Mouse (Mus musculus): Measurements from ENCODE around the gene Gm44503.

Gm44503 gene

GRCm38 (mm10) chr9:72974734-72975133, 16.1 kb downstream of the Gm44503 start:
- DNase-seq, result no peak

DNA sequence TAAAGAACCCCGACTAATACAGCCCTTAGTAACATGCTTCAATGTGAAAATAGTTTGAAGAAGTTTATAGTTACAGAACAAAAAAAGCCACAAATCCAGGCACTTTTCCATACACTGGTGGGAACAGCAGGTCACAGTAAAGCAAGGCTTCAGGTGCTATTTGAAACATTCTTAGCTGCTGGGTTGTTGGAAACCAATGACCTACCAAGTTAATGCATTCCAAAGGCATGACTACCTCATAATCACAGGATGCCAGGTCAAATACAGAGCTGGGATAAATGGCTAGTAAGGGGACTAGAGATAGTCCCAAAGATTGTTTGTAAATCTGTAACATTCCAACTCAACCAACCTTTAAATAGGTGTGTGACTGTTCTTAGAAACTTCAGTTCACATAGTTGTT, 16.6 kb downstream of the Gm44503 start:
- no peak for DNase-seq

DNA sequence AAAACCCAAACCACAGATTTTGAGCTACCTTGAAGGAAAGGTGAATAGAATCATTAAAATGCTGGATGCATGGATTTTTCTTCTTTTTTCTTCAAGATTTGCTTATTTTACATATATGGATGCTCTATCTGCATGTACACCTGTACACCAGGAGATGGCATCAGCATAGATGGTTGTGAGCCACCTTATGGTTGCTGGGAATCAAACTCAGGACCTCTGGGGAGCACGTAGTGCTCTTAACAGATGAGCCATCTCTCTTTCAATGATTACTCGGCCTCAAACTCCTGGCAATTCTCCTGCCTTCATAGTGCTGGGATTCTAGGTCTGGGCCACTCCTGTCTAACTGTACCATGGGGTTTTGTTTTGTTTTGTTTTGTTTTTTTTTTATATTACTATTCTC, 24.4 kb downstream of the Gm44503 start:
- DNase-seq, result no peak

- peak; percentile 96 for DNase-seq
Observed at GRCm38 (mm10) chr9:72985250-72986220, 26.9 kb downstream of the Gm44503 start, which contains the start of the genes Ccpg1os and Ccpg1. Ccpg1os (minus strand) TSS chr9:72985382. Ccpg1 (plus strand) TSS chr9:72985429.

GRCm38 (mm10) chr9:72987703-72988102, 29.1 kb downstream of the Gm44503 start:
- no peak for DNase-seq

- no peak for DNase-seq
Observed at GRCm38 (mm10) chr9:72988706-72989105, 30.1 kb downstream of the Gm44503 start.

GRCm38 (mm10) chr9:72991420-72991819, 32.8 kb downstream of the Gm44503 start:
- DNase-seq, result no peak

DNA sequence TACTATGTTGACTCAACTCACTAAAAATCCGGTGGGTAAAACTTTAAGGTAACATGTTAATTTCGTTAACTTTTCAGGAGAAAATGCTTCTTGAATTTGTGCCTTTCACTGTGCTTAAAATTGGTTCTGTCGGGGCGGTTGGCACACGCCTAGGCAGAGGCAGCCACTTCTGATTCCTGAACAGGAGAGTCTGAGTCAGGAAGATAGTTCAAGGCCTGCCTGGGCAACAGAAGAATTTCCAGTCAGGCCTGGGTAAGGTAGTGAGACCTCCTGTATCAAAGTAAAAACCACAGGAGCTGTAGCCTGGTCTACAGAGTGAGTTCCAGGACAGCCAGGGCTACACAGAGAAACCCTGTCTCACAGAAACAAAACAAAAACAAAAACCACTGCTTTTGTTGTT, 33.9 kb downstream of the Gm44503 start:
- DNase-seq, result no peak

DNA sequence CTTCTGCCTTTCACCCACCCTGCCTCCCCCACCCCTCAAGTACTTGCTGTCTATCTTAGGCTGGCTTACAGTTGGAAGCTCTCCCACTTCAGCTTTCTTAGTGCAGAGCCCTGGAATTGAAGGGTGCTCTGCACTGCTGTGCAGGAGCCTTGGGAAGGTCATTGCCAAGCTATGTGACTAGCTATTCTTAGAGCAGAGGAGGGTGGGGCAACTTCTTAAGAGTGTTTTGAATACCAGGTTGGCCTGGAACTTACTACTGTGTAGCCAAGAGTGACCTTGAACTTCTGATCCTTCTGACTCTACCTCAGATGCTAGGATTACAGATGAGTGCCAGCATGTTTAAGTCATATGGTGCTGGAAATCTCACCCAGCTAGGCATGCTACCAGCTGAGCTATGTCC, 37.5 kb downstream of the Gm44503 start:
- no peak for DNase-seq

- DNase-seq, result no peak
Observed at GRCm38 (mm10) chr9:72996806-72997205, 38.2 kb downstream of the Gm44503 start.

DNA sequence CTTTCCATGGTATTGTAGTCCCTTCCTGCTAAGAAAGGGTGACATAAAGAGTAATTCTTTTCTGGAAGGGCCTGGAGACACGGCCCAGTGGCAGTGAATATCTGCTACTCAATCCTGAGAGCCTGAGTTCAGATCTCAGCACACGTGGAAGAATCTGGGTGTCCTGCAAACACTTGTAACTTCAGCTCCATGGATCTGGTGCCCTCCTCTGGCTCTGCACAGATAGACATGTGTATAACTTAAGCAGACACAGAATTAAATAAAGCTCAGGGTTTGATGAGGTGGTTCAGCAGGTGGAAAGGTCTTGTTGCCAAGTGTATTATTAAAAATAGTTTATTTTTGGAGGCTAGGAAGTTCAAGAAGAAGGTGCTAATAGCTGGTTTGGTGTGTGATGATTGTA, 41.8 kb downstream of the Gm44503 start:
- DNase-seq, result no peak

GRCm38 (mm10) chr9:73001314-73002011, 42.8 kb downstream of the Gm44503 start:
- no peak for DNase-seq

GRCm38 (mm10) chr9:73002177-73002576, 43.5 kb downstream of the Gm44503 start:
- no peak for DNase-seq

DNA sequence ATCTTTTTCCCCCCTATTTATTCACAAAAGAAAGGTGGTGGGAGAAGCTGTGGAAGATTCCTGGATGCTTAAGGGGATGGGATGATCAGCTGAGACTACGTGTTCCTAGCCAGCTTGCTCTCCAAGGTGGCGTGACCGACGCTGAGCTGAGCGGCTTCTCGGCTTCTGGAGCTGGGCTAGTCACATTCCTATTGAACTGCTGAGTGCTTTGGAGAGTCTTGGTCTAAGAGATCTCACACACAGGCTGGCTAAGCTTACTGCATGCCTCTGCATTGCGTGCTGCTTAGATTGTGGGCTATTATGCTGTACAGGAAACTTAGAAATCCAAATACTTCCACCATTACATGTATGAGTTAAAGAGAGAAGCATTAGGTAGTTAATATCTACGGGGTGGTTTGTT, 45.4 kb downstream of the Gm44503 start:
- no peak for DNase-seq

DNA sequence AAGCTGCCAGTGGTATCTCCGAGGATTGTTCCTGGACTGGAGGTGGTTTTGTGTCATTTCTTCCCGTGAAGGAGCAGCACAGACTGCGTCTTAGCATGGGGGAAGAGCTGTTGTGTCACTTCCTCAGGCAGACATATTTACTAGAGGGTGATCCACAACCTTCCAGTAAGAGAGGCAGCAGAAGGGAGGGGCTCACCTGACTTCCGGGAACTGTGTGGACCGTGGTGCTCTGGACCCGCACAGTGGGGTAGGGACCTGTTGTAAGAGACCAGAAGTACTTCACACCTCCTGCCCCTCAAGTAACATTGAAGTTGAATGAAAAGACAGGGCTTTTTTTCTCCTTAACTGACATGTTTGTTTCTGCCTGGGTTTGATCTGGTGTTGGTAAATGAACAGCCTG, 46.5 kb downstream of the Gm44503 start:
- no peak for DNase-seq

DNA sequence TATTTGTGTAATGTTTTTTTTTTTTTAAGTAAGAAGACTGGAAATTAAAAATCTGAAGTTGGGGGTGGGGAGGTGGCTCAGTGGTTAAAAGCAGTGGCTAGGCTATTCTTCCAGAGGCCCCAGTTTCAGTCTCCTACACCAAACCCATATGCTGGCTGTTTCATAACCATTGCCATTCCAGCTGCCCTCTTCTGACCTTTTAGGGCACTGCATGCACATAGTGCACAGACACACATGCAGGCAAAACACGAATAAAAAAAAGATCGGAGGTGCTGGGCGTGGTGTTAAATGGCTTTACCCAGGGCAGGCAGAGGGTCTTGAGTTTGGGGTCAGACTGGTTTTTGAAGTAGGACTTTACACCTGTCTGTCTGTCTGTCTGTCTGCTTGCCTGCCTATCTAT, 47.5 kb downstream of the Gm44503 start:
- DNase-seq, result no peak

DNA sequence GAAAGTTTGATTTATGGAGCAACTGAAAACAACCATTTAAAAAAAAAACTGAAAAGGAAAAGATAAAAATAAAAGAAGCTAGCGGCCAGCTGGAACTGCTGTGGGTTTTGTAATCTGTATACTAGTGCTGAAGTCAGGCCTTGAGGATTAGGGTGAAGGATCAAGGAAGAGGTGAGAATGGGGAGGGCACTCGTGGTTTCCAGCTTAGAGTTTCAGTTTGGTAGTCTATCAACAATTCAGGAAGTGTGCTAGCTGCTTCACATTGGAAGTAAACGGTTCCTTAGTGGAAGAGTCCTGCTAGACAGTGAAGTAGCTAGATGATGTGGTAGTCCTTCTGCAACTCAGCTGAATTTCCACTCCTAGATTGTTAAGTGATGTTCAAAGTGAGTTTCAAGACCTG, 49.7 kb downstream of the Gm44503 start:
- no peak for DNase-seq

- no peak for DNase-seq
Observed at GRCm38 (mm10) chr9:73012629-73013028, 54.0 kb downstream of the Gm44503 start.

DNA sequence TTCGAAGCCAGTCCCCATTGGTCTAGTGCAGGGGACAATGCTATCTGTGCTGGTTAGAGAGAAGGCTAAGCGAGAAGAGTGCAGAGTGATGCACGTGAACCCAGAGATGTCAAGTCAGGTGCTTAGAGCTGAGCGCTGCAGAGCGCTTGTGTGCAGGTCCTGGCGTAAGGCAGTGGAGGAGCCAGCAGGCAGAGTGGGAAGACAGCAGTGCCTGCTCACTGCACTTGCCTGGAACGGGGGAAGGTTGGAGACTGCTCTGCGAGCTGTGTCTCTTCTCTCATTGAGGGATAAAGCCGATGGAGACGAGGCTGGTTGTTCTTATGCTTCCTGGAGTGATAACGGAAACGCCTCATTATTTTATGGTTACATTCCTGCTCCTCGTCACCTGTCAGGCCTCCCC, 56.1 kb downstream of the Gm44503 start:
- no peak for DNase-seq

DNA sequence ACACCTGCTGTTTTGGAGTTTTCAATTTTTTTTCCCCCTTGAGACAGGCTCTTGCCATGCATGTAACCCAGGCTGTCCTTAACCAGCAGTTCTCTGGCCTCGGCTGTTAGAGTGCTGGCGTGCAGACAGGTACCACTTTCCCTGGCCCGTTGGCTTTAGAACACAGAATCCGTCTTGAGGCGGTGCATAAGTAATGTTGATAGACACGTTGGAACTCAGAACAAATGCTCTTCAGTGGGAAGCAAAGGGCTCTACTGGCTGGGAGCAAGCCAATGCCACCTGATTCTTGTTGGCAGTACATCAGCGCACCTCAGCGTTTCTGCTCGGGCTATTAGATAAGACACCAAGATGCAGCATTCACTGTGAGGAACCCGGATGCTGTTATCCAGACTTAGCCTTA, 61.2 kb downstream of the Gm44503 start:
- DNase-seq, result peak; percentile 49

DNA sequence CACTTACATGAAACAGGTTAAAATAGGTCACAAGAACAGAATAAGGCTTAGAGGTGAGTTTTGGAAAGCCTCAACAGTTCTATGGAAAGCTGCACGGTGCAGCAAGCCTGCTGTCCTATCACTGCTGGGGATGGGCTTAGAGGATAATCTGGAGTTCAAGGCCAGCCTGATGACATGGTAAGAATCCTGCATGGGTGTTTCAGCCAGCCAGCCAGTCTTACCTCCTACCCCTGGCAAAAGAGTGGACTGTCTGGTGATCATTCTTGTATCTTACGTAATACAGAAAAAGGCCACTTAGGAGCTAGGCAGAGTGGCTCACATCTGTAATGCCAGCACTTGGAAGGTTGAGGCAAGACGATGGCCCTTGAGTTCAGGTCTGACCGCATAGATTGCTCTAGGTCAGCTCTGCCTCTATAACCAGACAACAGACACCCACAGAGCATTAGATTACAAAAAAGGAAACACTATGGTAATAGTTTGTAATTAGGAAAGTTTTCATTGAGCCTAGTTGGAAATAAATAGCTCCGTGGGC, 62.0 kb downstream of the Gm44503 start:
- no peak for DNase-seq

DNA sequence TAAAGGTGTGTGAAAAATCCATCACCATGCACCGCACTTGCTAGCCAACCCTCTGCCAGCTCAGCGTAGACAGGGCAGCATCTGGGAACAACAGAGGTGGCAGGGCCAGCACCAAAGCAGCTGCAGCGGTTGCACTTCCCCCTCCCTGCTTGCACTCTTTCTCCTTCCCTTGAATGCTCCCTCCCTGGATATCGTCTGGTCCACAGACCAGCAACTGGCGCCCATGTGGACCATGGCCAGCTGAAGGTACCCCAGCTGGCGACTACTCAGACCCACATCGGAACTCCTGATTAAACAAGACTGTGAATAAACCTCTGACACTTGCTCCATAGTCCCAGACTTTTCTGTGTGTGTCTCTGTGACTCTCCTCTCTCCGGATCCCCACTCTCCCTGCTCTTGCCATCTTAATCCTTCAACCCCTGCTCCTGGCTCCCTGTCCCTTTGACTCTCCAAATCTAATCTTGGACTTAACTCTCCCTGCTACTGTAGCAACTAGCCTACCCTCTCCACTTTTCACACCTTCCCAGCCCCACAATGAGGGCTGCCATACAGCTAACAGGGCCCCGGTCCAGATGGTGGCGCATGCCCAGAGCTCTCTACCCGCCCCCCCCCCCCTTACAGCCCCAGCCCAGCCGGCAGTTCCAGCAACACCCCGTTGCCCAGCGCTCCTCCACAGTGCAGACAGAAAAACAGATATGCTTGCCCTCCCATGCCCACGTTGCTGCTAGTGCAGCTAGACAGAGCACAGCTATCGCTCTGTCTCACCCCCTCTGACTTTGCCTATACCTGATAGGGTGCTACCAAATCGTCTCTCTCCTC, 67.4 kb downstream of the Gm44503 start:
- DNase-seq, result no peak

DNA sequence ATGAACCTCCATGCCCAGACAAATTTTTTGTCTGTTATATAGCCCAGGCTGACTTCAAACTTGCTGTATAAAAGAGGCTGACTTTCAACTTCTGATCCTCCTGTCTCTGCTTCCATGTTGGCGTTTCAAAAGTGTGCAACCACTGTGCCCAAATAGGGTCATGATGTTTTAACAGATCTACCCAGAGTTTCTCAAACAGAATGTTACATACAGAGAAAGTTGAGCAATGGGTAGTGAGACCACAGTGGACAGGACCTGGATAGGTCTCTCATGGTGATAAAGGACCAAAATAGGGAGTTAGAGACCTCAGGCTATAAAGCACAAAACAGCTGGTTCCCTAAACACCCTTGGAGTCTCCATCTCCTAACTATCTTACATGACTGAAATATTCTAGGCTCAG, 71.8 kb downstream of the Gm44503 start:
- no peak for DNase-seq
